Mouse (Mus musculus) layer of hippocampus, adult 9-10 months (tissue): Measurements from ENCODE around the gene Rgs1.

Experiments used
- DNase-seq: peaks from one replicate; pipeline ENCODE4 v3.0.0; 2022; ENCODE audit warnings: low spot score

Rgs1 gene

DNA sequence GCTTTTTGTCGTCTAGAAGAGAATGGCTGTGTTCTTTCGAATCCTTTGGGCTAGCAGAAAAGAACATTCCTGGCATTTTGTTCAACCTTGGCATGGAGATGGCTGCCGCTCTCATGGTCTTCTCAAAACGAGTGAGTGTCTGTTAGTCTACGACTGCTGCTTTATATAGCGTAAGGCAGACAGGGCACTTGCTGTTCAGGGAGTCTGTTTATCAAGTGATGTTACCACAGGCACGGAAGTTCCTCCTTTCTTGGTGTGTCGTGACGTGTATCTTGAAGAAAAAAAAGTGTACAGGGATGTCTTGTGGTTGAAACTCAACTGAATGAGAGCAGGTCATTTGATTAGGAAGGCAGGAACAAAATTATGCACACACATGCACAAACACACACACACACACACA is at the start of gene Rgs1:
Gene Rgs1, minus strand, starts transcription at position 320 of the 400 bp plus-strand sequence.
- DNase-seq: peak; percentile 10

- no peak for DNase-seq
These were observed 34.3 kb upstream of the Rgs1 start for GRCm38 (mm10) chr1:144283020-144284014.

DNA sequence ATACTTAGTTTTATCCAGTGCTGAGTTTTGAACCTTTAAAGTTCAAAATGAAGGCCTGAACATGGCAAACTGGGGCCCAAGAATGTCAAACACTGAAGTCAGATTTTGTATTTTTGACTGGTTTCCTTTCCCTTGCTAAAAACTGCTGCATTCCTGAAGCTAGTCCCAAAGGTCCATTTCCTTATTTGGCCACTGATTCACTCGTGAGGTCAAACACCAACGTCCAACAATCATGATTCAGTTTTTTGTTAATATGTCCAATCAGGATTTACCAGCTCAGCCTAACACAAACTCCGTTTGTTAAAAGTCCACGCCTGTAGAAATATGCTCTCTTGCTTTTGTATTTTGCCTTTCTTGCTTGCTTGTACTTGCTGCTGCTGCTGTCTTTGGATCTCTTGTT is 31.0 kb upstream of the Rgs1 start:
- DNase-seq: no peak

GRCm38 (mm10) chr1:144272991-144273390 is 23.9 kb upstream of the Rgs1 start:
- DNase-seq: no peak

- no peak for DNase-seq
These were observed 20.1 kb upstream of the Rgs1 start for GRCm38 (mm10) chr1:144269112-144269511.

- DNase-seq: no peak
These were observed 18.7 kb upstream of the Rgs1 start for GRCm38 (mm10) chr1:144267471-144268470.

DNA sequence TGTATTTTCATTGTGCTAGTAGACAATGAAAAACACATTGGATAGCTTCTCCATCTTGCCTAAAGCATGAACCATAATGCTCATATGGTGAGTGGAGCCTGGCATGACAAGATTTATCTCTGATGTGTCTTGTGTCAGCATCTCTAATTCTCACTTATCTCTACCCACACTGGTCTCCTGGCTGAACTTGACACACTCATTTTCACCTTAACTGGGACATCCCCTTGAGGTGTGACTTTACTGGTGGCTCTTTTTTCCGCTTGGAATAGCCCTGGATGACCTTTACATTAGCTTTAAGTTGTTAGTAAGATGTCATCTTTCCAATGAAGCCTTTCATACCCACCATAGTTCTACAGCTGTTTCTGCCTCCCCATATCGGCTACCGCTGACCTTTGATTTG is 15.0 kb upstream of the Rgs1 start:
- no peak for DNase-seq

GRCm38 (mm10) chr1:144262008-144262407 is 13.0 kb upstream of the Rgs1 start:
- no peak for DNase-seq

DNA sequence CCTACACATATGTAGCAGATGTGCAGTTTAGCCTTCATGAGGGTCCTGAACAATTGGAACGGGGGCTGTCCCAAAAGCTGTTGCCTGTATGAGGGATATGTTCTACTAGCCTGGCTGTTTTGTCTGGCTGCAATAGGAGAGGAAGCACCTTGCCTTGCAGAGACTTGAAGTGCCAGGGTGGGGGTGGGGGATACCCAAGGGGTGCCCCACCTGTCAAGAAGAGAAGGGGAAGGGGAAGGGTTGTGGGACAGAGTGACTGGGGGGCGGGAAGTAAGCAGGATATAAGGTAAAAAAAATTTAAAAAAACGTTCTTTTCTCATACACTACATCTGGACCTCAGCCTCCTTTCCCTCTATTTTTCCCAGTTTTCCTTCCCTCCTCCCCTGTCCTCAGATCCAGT is 9.7 kb upstream of the Rgs1 start:
- no peak for DNase-seq

GRCm38 (mm10) chr1:144256556-144257331 is 7.7 kb upstream of the Rgs1 start:
- DNase-seq: no peak

- DNase-seq: no peak
These were observed 836 bp downstream of the Rgs1 start for GRCm38 (mm10) chr1:144248206-144248605.

GRCm38 (mm10) chr1:144247382-144247781 is 1.7 kb downstream of the Rgs1 start:
- no peak for DNase-seq

- peak; percentile 15 for DNase-seq
These were observed 5.5 kb downstream of the Rgs1 start for GRCm38 (mm10) chr1:144243511-144243910.

DNA sequence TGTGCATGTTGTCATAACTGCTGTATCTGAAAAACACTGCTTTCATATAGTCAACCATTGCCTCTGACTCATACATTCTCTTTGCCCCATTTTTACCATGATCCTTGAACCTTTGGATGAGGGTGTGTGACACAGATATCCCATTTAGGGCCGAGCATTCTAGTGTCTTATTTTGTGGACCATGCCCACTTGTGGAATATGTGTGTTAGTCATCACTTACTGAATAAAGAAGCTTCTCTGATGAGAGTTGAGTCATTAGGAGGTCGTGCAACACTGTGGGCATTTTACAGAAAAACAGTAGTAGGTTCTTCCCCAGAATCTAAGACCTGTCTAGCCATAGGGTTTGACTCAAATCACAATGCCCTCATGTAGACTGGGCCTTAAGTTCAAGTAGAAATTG is 9.8 kb downstream of the Rgs1 start:
- DNase-seq: no peak

- no peak for DNase-seq
These were observed 33.8 kb downstream of the Rgs1 start for GRCm38 (mm10) chr1:144215230-144215629.

- DNase-seq: no peak
These were observed 38.1 kb downstream of the Rgs1 start for GRCm38 (mm10) chr1:144210912-144211311.

DNA sequence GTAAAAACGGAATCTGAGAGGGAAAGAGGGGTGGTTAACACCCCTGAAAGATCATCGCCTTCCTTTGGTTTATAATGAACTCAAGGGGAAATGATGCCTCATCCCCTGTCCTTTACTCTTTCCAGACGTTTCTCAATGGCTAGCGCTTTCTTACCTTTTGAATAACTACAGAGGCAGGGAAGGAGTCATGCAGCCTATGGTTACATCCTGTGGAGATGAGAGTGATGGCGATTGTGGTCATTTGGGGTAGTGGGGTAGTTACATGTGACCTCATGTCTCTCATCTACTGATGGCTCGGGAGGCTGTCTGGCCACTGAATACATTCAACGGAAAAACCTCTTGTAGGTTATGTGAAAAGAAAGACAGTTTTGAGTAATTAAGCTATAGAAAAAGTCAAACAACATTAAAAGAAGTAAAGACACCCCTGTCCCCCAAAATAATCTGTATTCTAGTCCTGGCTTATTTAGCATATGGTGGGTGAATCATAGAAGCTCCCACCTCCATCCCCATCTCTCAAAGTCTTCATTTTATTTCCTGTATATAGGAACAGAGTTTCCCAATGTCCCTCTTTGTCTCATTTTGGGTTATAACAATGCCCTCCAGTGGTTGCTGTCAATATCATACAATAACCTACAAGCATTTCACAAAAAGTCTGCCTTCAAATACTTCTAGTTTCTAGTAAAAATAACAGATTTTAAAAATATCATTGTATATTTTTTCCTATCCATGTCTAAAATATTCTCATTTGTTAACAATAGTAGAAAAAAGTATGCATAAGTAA is 42.6 kb downstream of the Rgs1 start:
- no peak for DNase-seq

- DNase-seq: no peak
These were observed 44.3 kb downstream of the Rgs1 start for GRCm38 (mm10) chr1:144204766-144205165.

GRCm38 (mm10) chr1:144202939-144203338 is 46.1 kb downstream of the Rgs1 start:
- no peak for DNase-seq

DNA sequence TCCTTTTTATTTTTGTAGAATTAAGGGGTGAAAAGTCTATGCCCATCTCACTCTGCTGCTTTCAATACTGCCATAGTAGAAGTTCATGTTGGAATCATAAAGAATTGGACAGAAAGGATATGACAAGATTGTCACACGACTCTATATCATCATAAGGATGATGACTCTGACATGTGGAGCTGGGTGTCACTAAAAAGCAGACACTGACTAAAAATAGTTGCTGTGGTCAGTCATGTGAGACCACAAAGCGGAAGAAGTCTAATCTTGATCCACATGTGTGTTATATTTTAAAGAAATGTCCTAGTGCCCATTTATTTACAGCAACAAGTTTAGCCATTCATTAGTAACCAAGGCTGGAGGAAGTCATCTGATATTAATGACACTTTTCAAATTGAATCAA is 48.5 kb downstream of the Rgs1 start:
- DNase-seq: no peak

DNA sequence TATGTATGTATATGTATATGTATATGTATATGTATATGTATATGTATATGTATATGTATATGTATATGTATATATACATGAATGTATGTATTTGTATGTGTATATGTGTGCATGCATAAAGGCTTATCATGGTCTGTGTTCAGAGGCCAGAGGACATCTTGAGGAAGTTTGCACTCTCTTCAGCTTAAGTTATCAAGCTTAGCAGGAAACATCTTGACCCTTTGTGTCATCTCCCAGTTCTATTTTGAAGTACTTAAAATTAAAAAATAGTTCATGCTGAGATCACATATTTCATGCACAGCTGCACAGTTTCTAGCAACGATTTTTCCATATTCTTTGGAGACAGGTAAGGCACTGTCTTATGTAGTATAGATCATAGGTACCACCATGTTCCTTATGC is 49.5 kb downstream of the Rgs1 start:
- no peak for DNase-seq
